Mouse (Mus musculus): ENCODE results near the gene Tbc1d8.

Gene Tbc1d8

DNA sequence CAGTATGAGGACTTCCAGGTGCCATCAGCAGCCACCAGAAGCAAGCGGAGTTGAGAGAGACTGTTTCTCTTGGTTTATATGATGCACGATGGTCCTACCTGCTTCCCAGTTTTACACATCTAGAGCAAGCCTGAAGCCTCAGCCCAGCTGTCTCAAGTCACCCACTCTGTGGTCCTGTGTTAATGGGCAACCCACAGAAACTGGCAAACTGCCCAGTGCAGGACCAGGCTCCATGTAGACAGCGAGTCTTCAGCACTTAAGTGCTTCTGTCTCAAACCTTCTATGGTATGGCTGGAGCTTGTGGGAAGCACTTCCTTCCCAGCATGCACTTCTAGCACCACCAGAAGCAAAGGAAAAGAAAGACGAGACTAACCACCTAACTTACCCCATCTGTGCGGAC, 30.3 kb downstream of the Tbc1d8 start:
- no peak for DNase-seq (ENCODE audit: extremely low read depth, low read depth)

- DNase-seq (ENCODE audit: extremely low read depth, low read depth) = no peak
Measured at GRCm38 (mm10) chr1:39446178-39446577, 32.4 kb downstream of the Tbc1d8 start.

DNA sequence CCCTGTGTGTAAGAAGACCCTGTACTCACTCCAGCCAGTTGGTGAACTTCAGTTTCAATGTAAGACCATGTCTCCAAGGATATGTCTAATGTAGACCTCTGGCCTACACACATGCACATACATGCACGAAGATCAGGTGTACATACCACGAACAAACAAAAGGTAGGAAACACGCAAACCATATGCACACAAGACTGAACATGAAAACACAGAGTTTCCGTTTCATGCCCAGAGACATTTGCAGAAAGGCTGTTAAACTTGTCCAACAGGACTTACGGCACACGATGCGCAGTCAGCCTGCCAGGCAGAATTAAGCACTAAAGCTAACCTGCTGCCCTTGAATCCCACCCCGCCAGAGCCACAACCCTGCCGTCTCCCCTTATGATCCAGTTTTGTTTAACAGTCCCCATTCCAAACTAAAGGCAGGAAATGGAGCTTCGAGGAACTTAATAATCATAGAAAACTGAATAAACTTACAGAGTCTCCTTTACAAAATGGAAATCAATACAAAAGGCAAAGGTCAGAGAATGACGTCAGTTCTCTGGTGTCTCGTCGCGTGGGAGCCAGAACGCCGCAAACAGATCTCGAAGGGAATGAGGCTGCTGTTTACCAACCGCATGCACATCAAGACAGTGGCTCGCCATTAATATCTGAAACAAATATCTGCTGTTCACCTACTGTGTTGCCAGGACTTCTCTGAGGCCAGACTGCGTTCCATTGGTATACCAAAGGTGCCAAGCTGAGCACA, 33.1 kb downstream of the Tbc1d8 start:
- DNase-seq (ENCODE audit: extremely low read depth, low read depth) = no peak

- no peak for DNase-seq (ENCODE audit: extremely low read depth, low read depth)
Measured at GRCm38 (mm10) chr1:39443764-39444163, 34.8 kb downstream of the Tbc1d8 start.

DNA sequence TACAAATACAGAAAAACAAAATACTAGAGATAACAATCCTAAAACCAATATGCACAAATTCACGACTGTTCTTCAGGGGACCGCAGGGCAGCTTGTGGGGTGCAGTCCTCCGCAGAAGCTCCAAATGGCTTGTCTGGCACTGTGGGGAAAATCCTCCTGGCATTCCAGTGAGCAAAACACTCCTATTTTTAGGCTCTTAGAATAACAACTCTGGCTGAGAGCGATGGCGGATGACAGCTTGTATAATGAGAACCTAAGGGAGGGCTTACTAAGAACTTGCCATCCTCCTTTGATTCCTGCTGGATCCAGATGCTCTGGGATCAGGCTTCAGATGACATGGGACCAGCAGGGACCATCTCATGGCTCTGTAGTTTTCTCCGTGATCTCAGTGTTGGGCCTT, 36.9 kb downstream of the Tbc1d8 start:
- DNase-seq (ENCODE audit: extremely low read depth, low read depth) = no peak

DNA sequence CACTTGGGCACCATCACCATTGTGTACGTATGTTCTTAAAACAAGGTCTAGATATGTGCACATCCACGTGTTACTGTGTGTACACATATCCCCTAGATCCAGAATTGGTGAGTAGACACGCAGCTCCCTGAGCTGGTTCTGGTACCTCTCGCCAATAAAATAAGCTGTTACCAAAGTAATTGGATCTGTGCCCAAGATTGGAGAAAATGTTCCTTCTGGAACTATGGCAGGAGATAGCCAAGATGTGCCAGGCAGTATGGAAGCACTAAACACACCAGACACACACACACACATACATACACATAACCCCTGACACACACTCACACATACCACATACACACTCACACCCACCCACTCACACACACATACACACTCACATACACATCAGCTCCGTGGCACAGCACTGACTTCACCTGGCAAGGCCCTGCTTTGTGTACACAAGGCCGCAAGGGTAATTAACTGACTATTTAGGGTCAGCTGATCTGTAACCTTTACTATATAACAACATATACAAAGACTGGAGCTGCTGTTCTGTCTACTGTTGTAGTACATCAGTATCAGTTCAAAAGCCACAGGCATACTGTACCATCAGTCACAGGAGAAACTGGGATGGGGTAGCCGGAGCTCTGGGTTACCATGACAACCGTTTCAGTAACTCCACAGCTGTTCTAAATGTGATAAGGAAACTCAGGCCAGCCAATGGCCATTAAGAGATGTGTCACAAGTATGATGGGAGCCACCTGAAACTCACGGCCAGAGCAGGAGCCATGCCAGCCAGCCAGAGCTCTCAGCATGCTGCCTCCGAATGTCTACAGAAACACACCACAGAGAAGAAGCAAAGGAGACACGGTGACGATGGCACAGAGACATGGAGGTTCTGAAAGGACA, 38.6 kb downstream of the Tbc1d8 start:
- no peak for DNase-seq (ENCODE audit: extremely low read depth, low read depth)

DNA sequence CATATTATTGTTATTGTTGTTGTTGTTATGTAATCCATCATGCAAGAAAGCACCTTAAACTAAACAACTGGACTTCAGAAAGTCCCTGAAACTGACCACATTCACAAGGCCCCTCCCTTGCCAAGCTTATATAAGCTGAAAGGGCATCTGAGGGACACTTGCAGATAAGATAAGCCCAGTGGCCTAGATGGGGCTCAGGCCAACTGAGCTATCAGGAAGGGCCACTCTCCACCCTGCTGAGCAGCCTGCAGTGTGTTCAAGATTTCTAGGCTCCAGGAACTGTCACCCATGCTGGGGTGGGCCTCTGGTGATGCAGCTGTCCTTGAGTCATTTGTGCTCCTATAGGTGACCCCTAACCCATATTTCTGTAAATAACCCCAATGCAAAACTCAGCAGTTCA, 39.9 kb downstream of the Tbc1d8 start:
- DNase-seq (ENCODE audit: extremely low read depth, low read depth) = no peak

DNA sequence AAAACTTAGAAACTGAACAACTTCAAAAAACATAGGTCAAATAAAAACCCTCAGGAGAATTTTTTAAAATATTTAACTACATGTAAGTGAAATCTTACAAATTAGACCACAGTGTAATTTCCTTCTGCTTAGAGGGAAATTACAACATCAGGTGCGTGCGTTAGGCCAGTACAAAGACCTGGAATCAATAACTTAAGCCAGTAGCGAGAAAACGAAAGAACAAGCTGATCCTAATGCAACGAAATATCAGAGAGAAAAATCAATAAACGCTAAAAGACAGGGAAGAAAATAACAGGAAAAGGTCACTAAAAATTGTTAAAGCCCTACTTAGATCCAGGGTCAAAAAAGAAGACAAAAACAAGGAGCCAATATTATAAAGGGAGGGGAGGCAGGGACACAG, 44.3 kb downstream of the Tbc1d8 start:
- no peak for DNase-seq (ENCODE audit: extremely low read depth, low read depth)

- DNase-seq (ENCODE audit: extremely low read depth, low read depth) = no peak
Measured at GRCm38 (mm10) chr1:39430020-39430419, 48.5 kb downstream of the Tbc1d8 start.

GRCm38 (mm10) chr1:39429015-39429414, 49.5 kb downstream of the Tbc1d8 start:
- DNase-seq (ENCODE audit: extremely low read depth, low read depth) = no peak

DNA sequence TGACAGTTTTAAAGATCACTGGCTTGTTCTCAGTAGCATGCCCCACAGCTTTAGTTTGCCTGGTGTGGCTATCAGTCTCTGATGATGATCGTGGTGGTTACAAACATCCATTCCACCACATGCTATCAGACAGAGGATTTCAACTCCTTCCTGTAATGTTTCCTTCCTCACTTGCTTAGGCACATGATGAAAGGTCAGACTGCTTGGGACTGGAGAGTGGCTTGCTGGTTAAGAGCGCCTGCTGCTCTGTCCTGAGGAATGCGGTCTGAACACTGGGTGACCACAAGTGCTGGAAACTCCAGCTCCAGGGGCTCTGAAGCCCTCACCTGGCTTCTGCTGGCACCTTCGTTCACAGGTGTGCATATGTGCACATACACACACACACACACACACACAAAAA, 50.3 kb downstream of the Tbc1d8 start:
- no peak for DNase-seq (ENCODE audit: extremely low read depth, low read depth)

- no peak for DNase-seq (ENCODE audit: extremely low read depth, low read depth)
Measured at GRCm38 (mm10) chr1:39425497-39425896, 53.1 kb downstream of the Tbc1d8 start.

- no peak for DNase-seq (ENCODE audit: extremely low read depth, low read depth)
Measured at GRCm38 (mm10) chr1:39420987-39421386, 57.6 kb downstream of the Tbc1d8 start.

DNA sequence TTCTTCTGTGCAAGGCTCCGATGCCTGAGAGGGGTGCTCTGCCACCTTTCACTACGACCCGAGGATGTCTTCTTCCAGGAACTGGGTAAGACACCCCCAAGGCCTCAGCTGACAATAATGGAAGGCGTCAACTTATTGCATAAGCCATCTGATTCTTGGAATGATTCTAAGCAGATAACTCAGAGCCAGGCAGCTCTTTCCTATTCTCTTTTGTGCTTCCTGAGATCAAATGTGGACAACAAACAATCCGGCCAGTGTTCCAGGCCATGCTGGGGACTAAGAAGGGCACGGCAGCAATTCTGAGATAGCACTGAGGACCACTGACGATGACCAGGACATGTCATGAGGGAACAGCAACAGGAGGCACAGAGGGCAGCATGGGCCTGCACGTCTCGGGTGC, 59.7 kb downstream of the Tbc1d8 start:
- no peak for DNase-seq (ENCODE audit: extremely low read depth, low read depth)

GRCm38 (mm10) chr1:39417817-39418216, 60.7 kb downstream of the Tbc1d8 start:
- no peak for DNase-seq (ENCODE audit: extremely low read depth, low read depth)

DNA sequence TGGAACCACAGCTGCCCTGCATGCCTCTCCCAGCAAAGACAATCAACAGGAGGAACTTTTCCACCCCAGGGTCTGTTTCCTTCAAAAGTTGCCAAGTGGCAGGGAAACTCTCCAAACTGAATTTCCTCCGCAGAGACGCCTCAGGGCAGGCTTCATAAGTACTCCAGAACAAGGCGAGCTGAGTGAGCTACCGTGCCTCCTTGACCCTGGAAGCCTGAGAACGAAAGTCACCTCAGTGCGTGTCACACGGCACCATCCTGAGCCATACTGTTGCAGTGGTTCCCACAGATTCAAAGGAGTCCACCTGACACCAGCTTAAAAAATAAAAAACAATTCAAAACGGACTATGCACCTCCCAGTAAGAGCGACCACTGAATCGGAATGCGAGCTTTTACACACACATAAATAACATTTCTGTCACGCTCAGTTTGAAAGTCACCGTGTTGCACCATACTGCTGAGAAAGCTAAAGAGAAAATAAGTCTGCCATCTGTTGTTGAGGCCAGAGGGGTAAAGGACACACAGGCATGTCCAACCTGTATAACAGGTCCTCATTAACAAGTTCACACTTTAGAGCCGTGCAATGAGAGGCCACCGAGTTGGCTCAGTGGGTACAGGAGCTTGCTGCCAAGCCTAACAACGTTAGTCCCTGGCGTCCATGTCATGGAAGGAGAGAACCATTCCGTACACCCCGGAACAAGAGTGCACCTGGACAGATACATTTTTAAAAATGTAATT, 68.3 kb downstream of the Tbc1d8 start:
- DNase-seq (ENCODE audit: extremely low read depth, low read depth) = no peak

GRCm38 (mm10) chr1:39408668-39409067, 69.9 kb downstream of the Tbc1d8 start:
- peak; percentile 71 for DNase-seq (ENCODE audit: extremely low read depth, low read depth)

DNA sequence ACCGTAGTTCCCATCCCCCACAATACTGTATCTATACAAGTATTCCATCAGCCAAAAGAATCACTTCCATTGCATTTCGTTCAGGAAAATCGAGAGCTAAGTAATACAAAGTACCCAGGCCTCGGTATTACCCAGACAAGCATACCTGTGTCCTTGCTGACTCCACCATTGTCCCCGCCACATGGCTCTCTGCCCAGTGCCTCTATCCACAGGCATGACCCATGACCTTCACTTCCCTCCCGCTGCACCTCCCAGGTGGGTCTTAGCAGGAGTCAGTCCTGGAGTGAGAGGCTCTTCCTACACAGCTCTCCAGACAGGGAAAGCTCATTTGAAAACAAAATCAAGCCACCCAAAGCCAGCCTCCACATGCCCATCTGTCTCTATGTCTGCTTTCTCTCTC, 70.4 kb downstream of the Tbc1d8 start:
- DNase-seq (ENCODE audit: extremely low read depth, low read depth) = no peak

- DNase-seq (ENCODE audit: extremely low read depth, low read depth) = no peak
Measured at GRCm38 (mm10) chr1:39407108-39407507, 71.4 kb downstream of the Tbc1d8 start.

DNA sequence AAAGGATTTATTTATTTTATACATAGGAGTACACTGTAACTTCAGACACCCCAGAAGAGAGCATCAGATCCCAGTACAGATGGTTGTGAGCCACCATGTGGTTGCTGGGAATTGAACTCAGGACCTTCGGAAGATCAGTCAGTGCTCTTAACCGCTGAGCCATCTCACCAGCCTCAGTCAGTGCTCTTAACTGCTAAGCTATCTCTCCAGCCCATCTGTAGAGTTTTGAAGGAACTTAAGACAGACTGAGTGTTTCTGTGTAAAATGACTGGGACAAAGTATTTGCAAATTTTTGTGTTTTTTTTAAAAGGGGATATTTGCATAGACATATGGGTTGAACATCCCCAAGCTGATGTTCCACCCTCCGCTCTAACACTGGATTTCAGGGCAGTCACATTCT, 78.4 kb downstream of the Tbc1d8 start:
- DNase-seq (ENCODE audit: extremely low read depth, low read depth) = no peak

GRCm38 (mm10) chr1:39399228-39399627, 79.3 kb downstream of the Tbc1d8 start:
- no peak for DNase-seq (ENCODE audit: extremely low read depth, low read depth)

DNA sequence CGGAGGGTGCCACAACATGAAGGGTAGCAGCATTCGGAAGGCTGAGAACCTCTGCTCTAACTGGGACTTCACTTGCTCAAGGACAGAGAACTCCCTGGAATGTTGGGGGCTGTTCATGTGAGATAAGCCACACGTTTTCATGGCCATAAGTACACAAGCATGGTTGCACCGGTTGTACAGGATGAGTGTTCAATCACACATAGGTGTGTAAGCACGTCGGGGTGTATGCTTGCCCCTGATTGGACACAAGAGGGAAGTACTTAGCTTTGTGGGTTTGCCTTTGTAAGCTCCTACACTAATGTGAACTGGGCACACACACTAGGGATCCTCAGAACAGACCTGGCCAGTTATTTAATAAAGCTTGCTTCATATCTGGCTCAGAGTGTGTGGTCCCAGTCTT, 80.3 kb downstream of the Tbc1d8 start:
- no peak for DNase-seq (ENCODE audit: extremely low read depth, low read depth)
